In genomic region chr16:35839680-35840079, GRCm38 (mm10) we compare ENCODE assay signal across 10 mouse cellular contexts. TPM values are rescaled to one million over a fixed set of nuclear protein-coding genes. Genes with fewer than 3 reads are reported as not detected.
A peak's percentile ranks its signal among the peaks of the same experiment; 100 is the strongest.
DNase-seq lines count a peak whose midpoint lies in the region.
"Had no signal": no experiment of that assay in that cellular context is flagged by ENCODE, and none has a peak within 500 bp of the region (broad histone marks: within the 10 kb centered on the region; RNA-seq: fewer than 3 reads in every experiment).

No protein-coding gene starts in this region.

- DNase-seq in heart, adult 8-10 months (ENCODE audit: low spot score), result peak; percentile 42
- no peak for DNase-seq in heart, embryonic 10.5 days (ENCODE audit: low spot score)
- DNase-seq in 3T3-L1 (ENCODE audit: low read depth, low spot score), result peak; percentile 76
- DNase-seq in ES-CJ7 (ENCODE audit: low read depth, low spot score), result peak; percentile 81
- DNase-seq in embryo, embryonic 11 days, result peak; percentile 50
- peak; percentile 14 to 55 for DNase-seq in left cerebral cortex, postnatal 14 days (ENCODE audit: low spot score in 2 of 2)
- DNase-seq in telencephalon, adult 2 months (ENCODE audit: low read depth, low spot score), result peak; percentile 16
- DNase-seq in right cerebral cortex, postnatal 14 days, result no peak

- intact Hi-C loops in left cerebral cortex, postnatal 14 days (cut with DNase I), result no loop called here

- WGBS in heart, embryonic 10.5 days, result 16% methylated on average over 1 of the region's 1 CpGs

- no peak overlapping the region for H3K4me3 ChIP-seq in heart, embryonic 10.5 days
- H3K4me3 ChIP-seq: embryonic facial prominence, embryonic 12.5 days; limb, embryonic 13.5 days had no signal

- H3K27ac ChIP-seq in heart, embryonic 10.5 days, result no peak overlapping the region
- H3K27ac ChIP-seq: embryonic facial prominence, embryonic 12.5 days; limb, embryonic 13.5 days had no signal

- no peaks in the 10 kb centered on the region for H3K27me3 ChIP-seq in heart, embryonic 10.5 days (ENCODE audit: insufficient read depth, poor library complexity, severe bottlenecking)
- H3K27me3 ChIP-seq: embryonic facial prominence, embryonic 12.5 days; limb, embryonic 13.5 days had no signal

- no peaks in the 10 kb centered on the region for H3K36me3 ChIP-seq in heart, embryonic 10.5 days
- H3K36me3 ChIP-seq: embryonic facial prominence, embryonic 12.5 days; limb, embryonic 13.5 days had no signal

- no peaks in the 10 kb centered on the region for H3K9me3 ChIP-seq in heart, embryonic 10.5 days
- H3K9me3 ChIP-seq: embryonic facial prominence, embryonic 12.5 days; limb, embryonic 13.5 days had no signal

- H3K4me1 ChIP-seq in heart, embryonic 10.5 days, result no peaks in the 10 kb centered on the region
- H3K4me1 ChIP-seq: embryonic facial prominence, embryonic 12.5 days; limb, embryonic 13.5 days had no signal

RNA-seq across cellular contexts. Expression of gene Parp14, which starts 31.7 kb away (rescaled TPM):
- 10 to 100 TPM in 2 of 4 experiments, 1 to 10 TPM in 2; 8.3 to 12.5 (median 10.3) TPM for total RNA-seq in heart, adult 8-10 months (2022)
- polyA plus RNA-seq in heart, embryonic 10.5 days (2016; fragmentation: Nextera tagmentation; extraction: Ambion mirVana), result 0.15 and 0.22 TPM in 2 replicates
- 1 to 10 TPM in 1 of 2 experiments, under 1 TPM in 1; 0.79 to 1.3 TPM for total RNA-seq in left cerebral cortex, postnatal 14 days (2021)

Comparison
In these comparisons a context has a peak if more than half of its experiments do, and no peak if none do; other contexts are left out.
1. DNase-seq: peak in heart, adult 8-10 months (single experiment), 3T3-L1 (single experiment), ES-CJ7 (single experiment), embryo, embryonic 11 days (single experiment), left cerebral cortex, postnatal 14 days (2 of 2) and telencephalon, adult 2 months (single experiment); none in heart, embryonic 10.5 days (single experiment) and right cerebral cortex, postnatal 14 days (single experiment).
2. RNA of gene Parp14, which starts 31.7 kb away (total RNA-seq): 8.3 to 12.5 TPM in heart, adult 8-10 months; 0.79 to 1.3 TPM in left cerebral cortex, postnatal 14 days; every median in the first group is over 4 times any median in the second.